Mouse (Mus musculus) frontal cortex, adult (tissue): ENCODE results near the gene Bmf.

Source experiments
- ATAC-seq: cut with Nextera tagmentation; 2 replicates; pipeline ENCODE4 v1.9.2; 2017; ENCODE audit warnings: mild to moderate bottlenecking, moderate library complexity, mixed read lengths; ENCODE audit not compliant: low TSS enrichment

Gene Bmf

GRCm38 (mm10) chr2:118549507-118550473, at the start of gene Bmf:
TSS of gene Bmf (minus strand) at chr2:118549687.
- ATAC-seq = peak; percentile 68

- no peak for ATAC-seq
Measured at GRCm38 (mm10) chr2:118599087-118599486, 49.6 kb upstream of the Bmf start.

GRCm38 (mm10) chr2:118597673-118598568, 48.4 kb upstream of the Bmf start, which contains the start of gene Bub1b:
TSS of gene Bub1b (plus strand) at chr2:118598211.
- peak; percentile 100 for ATAC-seq

- no peak for ATAC-seq
Measured at GRCm38 (mm10) chr2:118591083-118591482, 41.6 kb upstream of the Bmf start.

- ATAC-seq = no peak
Measured at GRCm38 (mm10) chr2:118587686-118588085, 38.2 kb upstream of the Bmf start.

- ATAC-seq = no peak
Measured at GRCm38 (mm10) chr2:118586013-118586412, 36.5 kb upstream of the Bmf start.

GRCm38 (mm10) chr2:118573135-118573534, 23.6 kb upstream of the Bmf start:
- ATAC-seq = no peak

GRCm38 (mm10) chr2:118572183-118572836, 22.8 kb upstream of the Bmf start:
- ATAC-seq = no peak

- ATAC-seq = no peak
Measured at GRCm38 (mm10) chr2:118570939-118571338, 21.5 kb upstream of the Bmf start.

- no peak for ATAC-seq
Measured at GRCm38 (mm10) chr2:118567179-118567578, 17.7 kb upstream of the Bmf start.

- ATAC-seq = no peak
Measured at GRCm38 (mm10) chr2:118562431-118562830, 12.9 kb upstream of the Bmf start.

GRCm38 (mm10) chr2:118562015-118562414, 12.5 kb upstream of the Bmf start:
- ATAC-seq = no peak

- no peak for ATAC-seq
Measured at GRCm38 (mm10) chr2:118558426-118558825, 8.9 kb upstream of the Bmf start.

GRCm38 (mm10) chr2:118554356-118554990, 5.0 kb upstream of the Bmf start:
- ATAC-seq = peak; percentile 28; the same call in 1 of the 2 replicates

- ATAC-seq = no peak
Measured at GRCm38 (mm10) chr2:118551606-118552005, 2.1 kb upstream of the Bmf start.

- ATAC-seq = no peak
Measured at GRCm38 (mm10) chr2:118548421-118549221, 866 bp downstream of the Bmf start.

GRCm38 (mm10) chr2:118547541-118548016, 1.9 kb downstream of the Bmf start:
- no peak for ATAC-seq

GRCm38 (mm10) chr2:118546798-118547165, 2.7 kb downstream of the Bmf start:
- no peak for ATAC-seq

- ATAC-seq = no peak
Measured at GRCm38 (mm10) chr2:118546104-118546797, 3.2 kb downstream of the Bmf start.
